Mouse (Mus musculus) heart, adult 2 months (tissue): ENCODE data around the gene Cdrt4.

Source experiments
- CTCF ChIP-seq: fragments of 200-600 bp; IDR thresholded peaks from 2 replicates; pipeline ENCODE4 v1.8.1; 2022; ENCODE audit warnings: antibody characterized with exemption, mild to moderate bottlenecking, moderate library complexity
- EP300 ChIP-seq: fragments of 200-500 bp; IDR thresholded peaks from 2 replicates; pipeline ENCODE4 v1.6.1; 2011; ENCODE audit warnings: low read depth, low read length, control low read depth; ENCODE audit not compliant: insufficient read depth

- TF ChIP-seq CTCF (no peak), EP300 (no peak)
Measured at GRCm38 (mm10) chr11:62931141-62931540, 19.9 kb upstream of the Cdrt4 start.
